Mouse (Mus musculus): ENCODE data around the gene Glis1. TPM values are rescaled to one million over a fixed set of nuclear protein-coding genes. Genes with fewer than 3 reads are reported as not detected.
"Not testable (repeated sequence)": the region's sequence is repeated elsewhere in the genome, so short reads cannot be mapped to it uniquely, and the experiment has no call there.

The Glis1 gene
- polyA plus RNA-seq, 1 experiment from 2014 or later, result 5.5 TPM

GRCm38 (mm10) chr4:107588637-107589036 lies 154.2 kb downstream of the Glis1 start:
- DNase-seq (ENCODE audit: low spot score), result no peak
- Histone ChIP-seq H3K27me3 (ENCODE audit: insufficient read depth, low read length) (no peaks in the 10 kb centered on the region), H3K27ac (no peak overlapping the region), H3K36me3 (ENCODE audit: insufficient read depth, low read length) (no peaks in the 10 kb centered on the region), H3K4me2 (ENCODE audit: low read length) (no peak overlapping the region), H3K4me1 (replicated peaks; ENCODE audit: insufficient read depth, low read length) (0 out of 2 replicates have a peak, but pooled peaks cover 6% of the 10 kb centered on the region), H3K9me3 (replicated peaks; ENCODE audit: low read length) (no peaks in the 10 kb centered on the region), H3K4me3 (replicated peaks; ENCODE audit: low read depth, low read length) (no peak overlapping the region), H3K9ac (ENCODE audit: low read depth, low read length) (no peak overlapping the region)
- ATAC-seq (replicated peaks; ENCODE audit: low FRiP score, low read depth), result no peak
- no peak for TF ChIP-seq CTCF (IDR thresholded peaks at IDR 0.05; ENCODE audit: low read depth)
- 83% methylated on average over 7 of the region's 7 CpGs for WGBS

- 72% methylated on average over 8 of the region's 8 CpGs for WGBS
Observed at GRCm38 (mm10) chr4:107589046-107589445, 154.7 kb downstream of the Glis1 start.

DNA sequence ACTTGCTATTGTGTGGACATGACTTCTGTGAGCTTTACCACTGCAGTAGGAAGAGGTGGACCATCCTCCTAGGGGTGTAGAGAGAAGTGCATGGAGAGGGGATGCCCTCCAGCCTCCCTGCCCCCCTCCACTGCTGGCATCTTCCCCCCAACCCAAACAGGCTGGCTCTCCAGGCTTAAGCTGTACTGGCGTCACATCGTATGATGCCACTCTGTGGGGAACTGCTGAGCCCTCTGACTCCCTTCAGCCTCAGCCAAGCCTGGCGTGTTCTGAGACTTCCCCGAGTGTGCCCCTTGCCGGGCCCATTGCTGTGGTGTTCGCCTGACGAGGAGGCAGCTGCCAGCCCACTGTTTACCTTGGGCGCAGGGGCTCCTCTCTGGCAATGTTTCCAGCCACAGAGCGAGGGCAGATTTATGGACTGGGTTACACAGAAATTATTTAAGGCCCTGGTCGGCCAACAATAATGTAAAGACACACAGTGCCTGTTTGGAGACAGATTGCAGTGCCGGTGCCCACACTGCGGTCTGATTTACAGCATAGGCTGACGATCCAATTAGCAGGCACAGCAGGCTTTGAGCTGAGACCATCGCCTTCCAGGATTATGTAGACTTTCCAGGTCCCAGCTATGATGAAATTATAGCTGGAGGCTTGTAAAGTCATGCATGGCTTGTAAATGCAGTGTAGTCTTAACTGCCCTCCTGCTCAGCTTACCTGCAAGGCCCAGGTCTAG lies 156.6 kb downstream of the Glis1 start:
- no peak overlapping the region for H3K4me3 ChIP-seq (replicated peaks; ENCODE audit: low read depth, low read length)
- no peak overlapping the region for H3K9ac ChIP-seq (ENCODE audit: low read depth, low read length)
- no peak for TF ChIP-seq CTCF (IDR thresholded peaks at IDR 0.05; ENCODE audit: low read depth)
- 0 out of 2 replicates have a peak, but pooled peaks cover 6% of the 10 kb centered on the region for H3K4me1 ChIP-seq (replicated peaks; ENCODE audit: insufficient read depth, low read length)
- 23% methylated on average over 14 of the region's 14 CpGs for WGBS
- DNase-seq (ENCODE audit: low spot score) (no peak), ATAC-seq (replicated peaks; ENCODE audit: low FRiP score, low read depth) (no peak; the same call in 1 of the 2 replicates)
- H3K27me3 ChIP-seq (ENCODE audit: insufficient read depth, low read length), result no peaks in the 10 kb centered on the region
- H3K4me2 ChIP-seq (ENCODE audit: low read length), result no peak overlapping the region
- H3K27ac ChIP-seq, result no peak overlapping the region
- H3K36me3 ChIP-seq (ENCODE audit: insufficient read depth, low read length), result no peaks in the 10 kb centered on the region
- H3K9me3 ChIP-seq (replicated peaks; ENCODE audit: low read length), result no peaks in the 10 kb centered on the region

More at GRCm38 (mm10) chr4:107589046-107589445, 154.7 kb downstream of the Glis1 start:
- no peaks in the 10 kb centered on the region for H3K9me3 ChIP-seq (replicated peaks; ENCODE audit: low read length)
- no peak for TF ChIP-seq CTCF (IDR thresholded peaks at IDR 0.05; ENCODE audit: low read depth)
- H3K4me1 ChIP-seq (replicated peaks; ENCODE audit: insufficient read depth, low read length), result 0 out of 2 replicates have a peak, but pooled peaks cover 6% of the 10 kb centered on the region
- ATAC-seq (replicated peaks; ENCODE audit: low FRiP score, low read depth) (no peak), DNase-seq (ENCODE audit: low spot score) (no peak)
- H3K27ac ChIP-seq, result no peak overlapping the region
- no peak overlapping the region for H3K9ac ChIP-seq (ENCODE audit: low read depth, low read length)
- no peak overlapping the region for H3K4me3 ChIP-seq (replicated peaks; ENCODE audit: low read depth, low read length)
- H3K4me2 ChIP-seq (ENCODE audit: low read length), result no peak overlapping the region
- H3K27me3 ChIP-seq (ENCODE audit: insufficient read depth, low read length), result no peaks in the 10 kb centered on the region
- no peaks in the 10 kb centered on the region for H3K36me3 ChIP-seq (ENCODE audit: insufficient read depth, low read length)

DNA sequence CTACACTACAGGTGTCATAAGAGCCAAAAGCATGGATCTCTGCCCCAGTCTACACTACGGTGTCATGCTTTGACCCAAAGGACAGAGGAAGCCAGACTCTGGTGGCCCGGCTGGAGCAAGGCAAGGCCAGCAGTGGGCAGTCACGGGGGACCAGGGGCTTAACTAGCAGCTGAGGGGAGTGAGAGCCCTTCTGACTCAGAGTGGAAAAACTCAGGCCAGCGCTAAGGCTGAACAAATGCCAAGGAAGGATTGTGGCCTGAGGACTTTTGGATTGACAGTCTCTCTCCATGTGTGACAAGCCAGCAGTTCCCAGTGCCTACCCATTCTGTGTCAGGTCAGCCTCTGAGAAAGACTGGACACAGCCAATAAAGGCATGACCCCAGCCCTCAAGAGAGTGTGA lies 159.0 kb downstream of the Glis1 start:
- WGBS, result 84% methylated on average over 4 of the region's 4 CpGs
- no peaks in the 10 kb centered on the region for H3K9me3 ChIP-seq (replicated peaks; ENCODE audit: low read length)
- DNase-seq (ENCODE audit: low spot score) (no peak), ATAC-seq (replicated peaks; ENCODE audit: low FRiP score, low read depth) (no peak)
- H3K4me1 ChIP-seq (replicated peaks; ENCODE audit: insufficient read depth, low read length), result peaks cover 22% of the 10 kb centered on the region
- no peak overlapping the region for H3K4me3 ChIP-seq (replicated peaks; ENCODE audit: low read depth, low read length)
- no peaks in the 10 kb centered on the region for H3K36me3 ChIP-seq (ENCODE audit: insufficient read depth, low read length)
- no peak overlapping the region for H3K9ac ChIP-seq (ENCODE audit: low read depth, low read length)
- H3K27ac ChIP-seq, result no peak overlapping the region
- no peak overlapping the region for H3K4me2 ChIP-seq (ENCODE audit: low read length)
- H3K27me3 ChIP-seq (ENCODE audit: insufficient read depth, low read length), result no peaks in the 10 kb centered on the region
- no peak for TF ChIP-seq CTCF (IDR thresholded peaks at IDR 0.05; ENCODE audit: low read depth)

DNA sequence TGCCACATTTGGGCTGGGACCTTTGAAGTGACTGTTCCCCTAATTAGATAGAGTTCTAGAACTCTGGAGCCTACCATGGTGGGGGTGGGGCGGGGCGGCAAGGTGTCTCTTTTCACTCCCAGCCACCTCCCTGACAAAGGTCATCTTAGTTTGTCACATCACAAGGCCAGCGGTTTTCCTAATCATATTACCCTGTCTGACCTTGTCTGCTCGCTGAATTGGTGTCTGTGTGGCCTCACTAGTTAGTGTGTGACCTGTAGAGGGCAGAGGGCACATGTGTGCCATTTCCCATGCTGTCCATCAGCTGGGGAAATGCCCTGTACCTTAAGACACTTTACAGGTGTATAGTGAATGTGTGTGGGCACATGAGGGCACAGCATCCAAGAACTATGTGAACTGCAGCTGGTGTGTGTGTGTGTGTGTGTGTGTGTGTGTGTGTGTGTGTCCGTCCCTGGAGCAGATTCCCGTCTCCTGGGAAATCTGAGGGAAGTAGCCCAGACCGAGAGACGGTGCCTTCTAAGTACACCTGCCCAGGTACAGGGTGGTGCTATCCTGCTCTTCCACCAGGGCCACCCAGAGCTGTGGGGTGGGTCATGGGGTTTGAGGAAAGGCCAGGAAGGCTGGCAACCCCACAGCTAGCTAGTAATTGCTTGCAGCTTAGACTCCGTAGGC lies 163.0 kb downstream of the Glis1 start:
- no peak for DNase-seq (ENCODE audit: low spot score)
- H3K9ac ChIP-seq (ENCODE audit: low read depth, low read length), result no peak overlapping the region
- H3K27ac ChIP-seq, result 0 out of 2 replicates have a peak overlapping the region, but pooled peaks have one; percentile 13
- H3K9me3 ChIP-seq (replicated peaks; ENCODE audit: low read length), result no peaks in the 10 kb centered on the region
- H3K36me3 ChIP-seq (ENCODE audit: insufficient read depth, low read length), result no peaks in the 10 kb centered on the region
- ATAC-seq (replicated peaks; ENCODE audit: low FRiP score, low read depth), result no peak
- no peak overlapping the region for H3K4me2 ChIP-seq (ENCODE audit: low read length)
- no peak for TF ChIP-seq CTCF (IDR thresholded peaks at IDR 0.05; ENCODE audit: low read depth)
- no peaks in the 10 kb centered on the region for H3K27me3 ChIP-seq (ENCODE audit: insufficient read depth, low read length)
- WGBS, result 38% methylated on average over 9 of the region's 9 CpGs
- peaks cover 17% of the 10 kb centered on the region for H3K4me1 ChIP-seq (replicated peaks; ENCODE audit: insufficient read depth, low read length)
- no peak overlapping the region for H3K4me3 ChIP-seq (replicated peaks; ENCODE audit: low read depth, low read length)

- DNase-seq (ENCODE audit: low spot score), result no peak
Observed at GRCm38 (mm10) chr4:107597898-107598580, 163.6 kb downstream of the Glis1 start.

DNA sequence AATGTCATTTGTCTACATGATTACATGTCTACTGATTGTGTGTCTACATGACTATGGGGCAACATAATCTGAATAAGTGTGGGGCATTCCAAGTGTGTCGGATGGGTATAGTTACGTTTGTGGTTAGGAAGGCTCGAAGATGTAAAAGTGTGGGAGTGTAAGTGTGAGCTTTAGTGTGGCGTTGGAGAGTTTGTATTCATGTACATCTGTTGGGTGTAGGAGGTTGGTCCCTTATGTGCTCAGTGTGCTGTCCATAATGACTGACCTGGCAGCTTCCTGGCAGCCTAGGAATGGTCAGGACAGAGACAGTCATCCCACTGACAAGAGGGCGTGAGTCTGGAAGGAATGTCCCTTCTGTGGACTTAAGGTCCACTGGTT lies 164.2 kb downstream of the Glis1 start:
- not testable (repeated sequence) for H3K4me3 ChIP-seq (replicated peaks; ENCODE audit: low read depth, low read length); H3K9me3 ChIP-seq (replicated peaks; ENCODE audit: low read length); H3K27ac ChIP-seq; H3K27me3 ChIP-seq (ENCODE audit: insufficient read depth, low read length); DNase-seq (ENCODE audit: low spot score); H3K4me2 ChIP-seq (ENCODE audit: low read length); H3K36me3 ChIP-seq (ENCODE audit: insufficient read depth, low read length); H3K9ac ChIP-seq (ENCODE audit: low read depth, low read length); ATAC-seq (replicated peaks; ENCODE audit: low FRiP score, low read depth)
- 71% methylated on average over 5 of the region's 5 CpGs for WGBS
- H3K4me1 ChIP-seq (replicated peaks; ENCODE audit: insufficient read depth, low read length), result peaks cover 22% of the 10 kb centered on the region

More at GRCm38 (mm10) chr4:107597898-107598580, 163.6 kb downstream of the Glis1 start:
- no peaks in the 10 kb centered on the region for H3K9me3 ChIP-seq (replicated peaks; ENCODE audit: low read length)
- no peaks in the 10 kb centered on the region for H3K36me3 ChIP-seq (ENCODE audit: insufficient read depth, low read length)
- no peak overlapping the region for H3K9ac ChIP-seq (ENCODE audit: low read depth, low read length)
- H3K4me2 ChIP-seq (ENCODE audit: low read length), result no peak overlapping the region
- no peak for TF ChIP-seq CTCF (IDR thresholded peaks at IDR 0.05; ENCODE audit: low read depth)
- no peaks in the 10 kb centered on the region for H3K27me3 ChIP-seq (ENCODE audit: insufficient read depth, low read length)
- WGBS, result 15% methylated on average over 10 of the region's 10 CpGs
- peaks cover 22% of the 10 kb centered on the region for H3K4me1 ChIP-seq (replicated peaks; ENCODE audit: insufficient read depth, low read length)
- H3K4me3 ChIP-seq (replicated peaks; ENCODE audit: low read depth, low read length), result no peak overlapping the region
- 0 out of 2 replicates have a peak overlapping the region, but pooled peaks have one; percentile 13 for H3K27ac ChIP-seq
- ATAC-seq (replicated peaks; ENCODE audit: low FRiP score, low read depth), result no peak
